Mouse (Mus musculus) gonadal fat pad, adult 2 months (tissue): ENCODE results near the gene Ttc27. TPM values are rescaled to one million over a fixed set of nuclear protein-coding genes. Genes with fewer than 3 reads are reported as not detected.

ENCODE experiments used
- DNase-seq: peaks from one replicate; pipeline ENCODE4 v3.0.0-alpha.2; 2012; ENCODE audit warnings: low read depth
- polyA plus RNA-seq: library from polyadenylated mRNA; depleted of rRNA; stranded (reverse); fragments of >200 nt; gene quantifications from 2 replicates; pipeline ENCODE4 v1.2.3, GENCODE M21; 2012

The Ttc27 gene
- polyA plus RNA-seq, 1 experiment, result 5.6 TPM

DNA sequence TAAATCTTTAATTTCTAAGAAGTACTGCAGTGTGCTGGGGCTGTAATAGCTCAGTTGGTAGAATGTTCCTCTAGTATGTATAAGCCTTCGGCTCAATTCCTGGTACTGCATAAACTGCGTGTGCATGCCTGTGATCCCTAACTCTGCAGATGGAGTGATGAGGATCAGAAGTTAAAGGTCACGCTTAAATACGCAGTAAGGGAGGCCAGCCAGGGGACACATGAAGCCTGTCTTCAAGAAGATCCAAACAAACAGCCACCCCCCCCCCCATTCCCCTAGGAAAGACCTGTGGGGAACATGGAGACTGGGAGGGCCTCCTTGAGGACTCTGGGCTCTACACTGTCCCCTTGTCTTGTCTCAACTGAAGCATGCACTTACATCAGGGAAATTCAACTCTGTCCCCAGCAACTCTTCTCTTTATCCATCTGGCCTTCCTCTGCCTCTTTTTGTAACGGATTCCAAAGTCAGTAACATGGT lies 36.1 kb downstream of the Ttc27 start:
- DNase-seq, result no peak

GRCm38 (mm10) chr17:74754369-74755118 lies 37.0 kb downstream of the Ttc27 start:
- DNase-seq, result no peak

DNA sequence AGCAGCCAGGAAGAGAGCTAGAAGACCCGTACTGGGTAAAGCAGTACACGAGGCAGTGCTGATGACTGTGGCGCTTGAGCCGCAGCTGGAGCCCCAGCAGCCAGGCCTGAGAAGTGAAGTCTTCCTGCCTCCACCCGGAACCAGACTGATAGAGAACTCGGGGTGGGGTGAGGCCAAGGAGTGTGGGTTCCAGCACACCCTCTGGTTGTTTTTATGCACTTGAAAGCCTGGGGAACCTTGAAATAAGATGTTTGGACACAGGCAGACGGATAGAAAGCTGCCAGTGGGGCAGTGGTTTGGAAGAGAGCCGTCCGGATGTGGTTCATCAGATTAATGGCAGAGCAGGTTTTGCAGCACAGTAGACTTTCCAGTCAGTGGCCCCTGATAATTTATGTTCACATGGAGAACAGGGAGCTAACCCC lies 51.9 kb downstream of the Ttc27 start:
- DNase-seq, result no peak

GRCm38 (mm10) chr17:74772364-74772763 lies 54.8 kb downstream of the Ttc27 start:
- DNase-seq, result no peak

DNA sequence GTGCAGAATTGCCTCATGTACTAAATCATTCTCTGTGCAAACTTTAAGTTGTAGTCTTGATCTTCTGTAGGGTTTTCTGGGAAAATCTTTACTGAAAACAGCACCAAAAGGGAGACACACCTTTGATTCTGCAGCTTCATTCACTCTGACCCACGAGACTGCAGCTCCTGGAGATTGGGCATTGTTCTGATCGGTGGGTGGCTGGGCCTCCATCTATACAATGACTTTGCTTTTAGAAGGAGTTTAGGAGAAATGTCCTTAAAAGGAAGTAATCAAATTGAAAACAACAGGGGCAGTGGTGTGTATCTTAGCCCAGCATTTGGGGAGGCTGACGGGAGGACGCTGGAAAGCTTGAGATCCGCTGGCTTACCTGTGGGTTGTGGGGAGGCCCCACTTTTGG lies 56.0 kb downstream of the Ttc27 start:
- no peak for DNase-seq

DNA sequence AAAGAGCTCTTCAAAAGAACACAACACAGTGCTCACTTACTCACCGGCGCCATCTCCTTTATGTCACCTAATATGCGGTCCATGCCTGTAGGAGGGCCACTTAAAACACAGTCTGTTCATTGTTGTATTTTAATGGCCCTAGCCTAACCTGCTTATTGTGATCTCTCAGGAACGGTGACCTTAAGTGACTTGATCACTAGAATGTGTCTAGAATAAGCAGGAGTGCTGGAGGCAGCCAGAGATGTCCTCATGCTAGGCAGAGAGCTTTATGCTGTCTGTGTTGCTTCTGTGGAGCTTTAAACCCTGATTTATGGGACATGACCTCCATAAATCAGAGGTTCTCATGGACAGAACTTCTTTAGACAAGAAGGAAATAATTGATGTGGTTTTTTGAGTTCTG lies 62.6 kb downstream of the Ttc27 start:
- DNase-seq, result peak; percentile 26

GRCm38 (mm10) chr17:74780627-74781026 lies 63.1 kb downstream of the Ttc27 start:
- peak; percentile 36 for DNase-seq

DNA sequence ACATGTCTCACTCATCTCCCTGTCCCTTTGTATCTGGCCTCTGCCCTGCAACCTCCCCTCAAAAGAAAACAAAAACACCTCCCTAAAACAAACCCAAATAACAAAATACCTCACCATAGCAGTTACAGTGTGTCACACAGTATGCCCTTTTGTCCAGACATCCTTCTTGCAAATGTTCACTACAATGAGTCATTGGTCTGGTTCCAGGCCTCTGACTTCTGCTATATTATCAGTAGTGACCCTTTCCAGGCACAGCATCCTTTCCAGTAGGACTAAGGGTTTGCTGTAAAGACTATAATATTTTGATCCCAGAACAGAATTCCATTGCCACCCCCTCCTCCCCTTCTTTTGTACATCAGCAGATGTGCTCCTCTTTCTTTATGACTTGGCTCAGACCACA lies 64.4 kb downstream of the Ttc27 start:
- DNase-seq, result no peak

GRCm38 (mm10) chr17:74785586-74785985 lies 68.1 kb downstream of the Ttc27 start:
- DNase-seq, result no peak

GRCm38 (mm10) chr17:74786198-74786734 lies 68.7 kb downstream of the Ttc27 start:
- no peak for DNase-seq

DNA sequence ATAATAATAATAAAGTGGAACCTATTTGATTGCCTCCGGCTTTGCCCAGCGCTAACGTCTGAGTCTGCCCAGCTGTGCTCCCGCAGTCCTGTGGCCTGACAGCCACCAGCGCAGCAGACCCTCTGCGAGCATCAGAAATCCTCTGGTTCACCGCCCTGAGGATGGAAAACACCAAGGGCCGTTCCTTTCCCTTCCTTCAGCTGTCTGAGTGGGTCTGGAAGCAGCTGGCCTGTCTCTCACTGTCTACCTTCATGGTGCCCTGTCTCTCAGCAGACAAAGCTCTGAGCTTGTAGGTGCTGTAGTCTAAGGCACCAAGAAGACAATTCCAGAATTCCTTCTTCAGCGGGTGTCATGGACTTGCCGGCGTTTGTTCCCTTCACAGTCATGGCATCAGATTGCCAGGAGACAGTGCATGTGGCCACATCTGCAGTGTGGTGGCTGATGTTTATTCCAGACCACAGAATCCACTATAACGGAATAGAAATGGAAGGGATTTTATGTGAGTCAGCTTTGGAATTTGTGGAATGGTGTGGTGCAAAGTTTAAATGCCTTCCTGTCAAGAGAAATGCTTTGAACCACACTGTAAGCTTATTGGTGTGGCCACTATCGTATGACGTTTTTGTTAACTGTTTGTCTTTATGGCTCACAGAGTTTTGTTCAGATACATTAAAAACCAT lies 78.6 kb downstream of the Ttc27 start:
- no peak for DNase-seq

- no peak for DNase-seq
These were observed 82.3 kb downstream of the Ttc27 start for GRCm38 (mm10) chr17:74799865-74800264.

DNA sequence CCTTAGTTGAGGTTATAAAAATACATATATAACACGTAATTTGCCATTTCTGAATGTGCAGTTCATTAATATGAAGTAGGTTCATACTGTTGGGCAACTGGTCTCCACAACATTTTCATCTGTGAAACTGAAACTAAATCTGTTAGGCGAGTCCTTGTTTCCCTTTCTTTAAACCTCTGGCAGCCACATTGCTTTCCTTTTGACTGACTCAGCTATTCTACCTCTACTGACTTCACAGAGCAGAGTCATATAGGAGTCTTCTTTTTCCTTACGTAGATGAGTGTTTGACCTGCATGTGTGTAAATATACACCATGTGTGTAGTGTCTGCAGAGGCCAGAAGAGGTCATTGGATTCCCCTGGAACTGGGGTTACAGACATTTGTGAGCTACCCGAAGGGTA lies 85.2 kb downstream of the Ttc27 start:
- DNase-seq, result no peak

GRCm38 (mm10) chr17:74803835-74804234 lies 86.3 kb downstream of the Ttc27 start:
- DNase-seq, result no peak

GRCm38 (mm10) chr17:74804321-74804930 lies 86.9 kb downstream of the Ttc27 start:
- DNase-seq, result no peak

DNA sequence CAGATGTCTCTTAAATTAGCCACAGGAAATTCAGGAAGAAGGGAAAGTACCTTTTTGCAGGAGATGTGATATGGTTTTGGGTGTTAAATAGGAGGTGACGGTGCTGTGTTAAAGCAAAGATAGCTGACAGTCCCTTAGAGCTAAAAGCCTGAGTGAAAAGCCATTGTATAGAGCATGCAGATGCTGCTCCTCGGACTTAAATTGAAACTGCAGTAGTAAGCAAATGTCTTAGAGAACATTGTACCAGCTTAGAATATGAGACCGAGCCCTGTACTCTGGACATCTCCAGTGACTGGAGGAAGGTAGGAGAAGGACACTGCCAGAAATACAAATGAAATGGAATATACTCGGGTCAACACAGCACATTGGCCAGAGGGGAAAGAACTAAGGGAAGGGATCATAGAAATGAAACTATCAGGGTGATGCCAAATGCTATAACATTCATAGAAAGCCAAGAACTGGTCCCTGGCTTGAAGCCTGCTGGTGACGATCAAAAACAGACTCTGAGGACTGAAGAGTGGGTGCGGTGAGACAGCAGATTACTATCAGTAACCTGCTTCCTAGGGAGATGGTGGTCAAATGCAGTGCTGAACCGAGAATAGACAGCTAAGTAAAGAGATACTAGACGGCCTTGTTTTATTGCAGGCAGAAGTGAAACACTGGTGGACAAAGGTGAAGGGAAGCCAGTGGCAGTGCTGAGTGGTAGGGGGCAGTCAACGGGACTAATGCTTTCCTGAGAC lies 90.1 kb downstream of the Ttc27 start:
- no peak for DNase-seq

- DNase-seq, result no peak
These were observed 90.8 kb downstream of the Ttc27 start for GRCm38 (mm10) chr17:74808330-74808729.

DNA sequence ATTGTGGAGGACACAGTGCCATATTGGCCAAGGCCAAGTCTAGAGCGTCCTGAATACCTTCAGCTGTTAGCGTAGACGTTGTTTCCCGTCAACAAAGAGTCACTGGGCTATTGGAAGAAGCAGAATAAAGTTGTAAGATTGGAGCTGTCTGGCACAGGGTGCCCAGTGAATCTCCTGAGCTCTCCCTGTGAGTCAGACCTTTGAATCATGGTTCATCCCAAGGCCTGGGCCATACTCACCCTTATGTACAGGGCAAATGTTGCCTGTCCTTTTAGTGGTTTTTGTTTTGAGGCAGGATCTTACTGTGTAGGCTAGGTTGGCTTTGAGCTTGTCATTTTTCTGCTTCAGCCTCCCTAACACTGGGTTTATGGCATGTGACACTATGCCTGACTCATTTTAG lies 91.4 kb downstream of the Ttc27 start:
- no peak for DNase-seq

GRCm38 (mm10) chr17:74810892-74811625 lies 93.5 kb downstream of the Ttc27 start:
- DNase-seq, result no peak

DNA sequence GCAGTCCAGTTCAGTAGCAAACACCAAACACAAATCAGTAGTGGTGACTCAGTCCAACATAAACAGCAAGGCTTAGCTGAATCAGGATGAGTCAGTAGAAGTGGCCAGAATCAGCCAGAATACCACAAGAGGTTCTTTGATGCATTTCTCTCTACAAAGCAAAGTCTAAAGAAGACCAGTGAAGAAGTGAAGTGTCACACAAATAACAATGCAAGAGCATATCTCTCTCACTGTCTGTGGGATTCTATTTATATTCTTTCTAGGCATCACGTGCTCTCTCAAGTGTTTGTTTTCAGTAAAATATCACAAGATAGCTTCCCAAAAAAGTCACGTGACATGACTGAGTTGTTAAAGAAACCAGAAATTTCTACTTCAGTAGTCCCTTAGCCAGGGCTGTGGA lies 102.2 kb downstream of the Ttc27 start:
- DNase-seq, result no peak

DNA sequence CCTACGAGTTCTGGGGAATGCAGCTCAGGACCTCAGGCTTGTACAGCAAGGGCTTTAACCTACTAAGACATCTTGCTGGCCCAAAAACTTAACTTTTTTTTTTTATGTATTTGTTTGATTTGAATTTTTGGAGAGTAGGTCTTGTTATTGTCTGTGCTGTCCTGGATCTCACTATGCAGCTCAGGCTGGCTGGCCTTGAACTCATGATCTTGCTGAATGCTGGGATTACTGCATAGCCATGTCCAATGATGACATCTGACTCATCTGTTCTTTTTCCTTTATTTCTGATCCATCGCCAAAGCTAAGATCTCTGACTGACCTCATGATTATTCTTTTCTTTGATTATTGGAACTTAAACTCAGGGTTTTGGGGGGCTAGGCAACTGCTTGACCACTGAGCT lies 113.3 kb downstream of the Ttc27 start:
- DNase-seq, result no peak
